Mouse (Mus musculus): ENCODE results near the gene Grk2.

DNA sequence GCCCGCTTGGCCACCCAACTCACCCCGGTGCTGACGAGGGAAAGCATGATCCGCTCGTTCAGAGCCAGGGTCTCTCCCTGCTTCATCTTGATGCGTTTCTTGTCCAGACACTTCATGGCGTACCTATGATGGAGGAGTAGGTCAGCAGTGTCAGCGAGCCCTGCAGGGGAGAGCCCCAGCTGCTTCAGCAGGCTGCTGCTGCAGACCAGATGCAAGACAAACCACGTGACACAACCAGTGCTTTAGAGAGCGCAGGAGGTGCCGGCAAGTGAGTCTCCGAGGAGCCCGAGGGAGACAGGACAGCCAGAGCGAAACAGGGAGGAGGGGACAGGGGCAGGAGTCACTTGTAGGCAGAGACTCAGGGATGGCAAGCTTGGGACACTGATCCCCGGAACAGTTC, 15.3 kb downstream of the Grk2 start:
- TF ChIP-seq POLR2A (IDR thresholded peaks at IDR 0.05; ENCODE audit: low read depth, low read length) (no peak), CTCF (conservative IDR thresholded peaks at IDR 0.05; ENCODE audit: insufficient read depth, insufficient read length, low read depth, low read length) (no peak)
